Mouse (Mus musculus): ENCODE data around the gene Snx29. TPM values are rescaled to one million over a fixed set of nuclear protein-coding genes. Genes with fewer than 3 reads are reported as not detected.

The Snx29 gene
- polyA plus RNA-seq, 1 experiment: 4.9 TPM

DNA sequence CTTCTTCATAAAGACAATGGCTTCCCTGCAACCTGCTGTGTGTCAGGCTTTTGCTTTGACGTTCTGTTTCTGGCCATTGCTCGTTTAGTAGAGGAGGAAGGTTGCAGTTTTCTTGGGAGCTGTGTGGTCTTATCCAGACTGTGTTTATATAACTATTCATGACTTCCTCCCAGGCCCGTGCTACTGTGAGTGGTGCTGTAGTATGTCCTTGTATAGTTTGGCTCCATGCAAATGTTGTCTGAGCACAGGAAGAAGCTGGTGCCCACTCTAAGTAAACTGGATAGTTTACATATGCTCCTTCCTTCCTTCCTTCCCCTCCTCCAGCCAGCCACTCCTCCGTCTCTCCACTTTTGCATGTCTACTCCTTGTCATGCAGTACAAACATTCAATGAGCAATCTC, 323.0 kb downstream of the Snx29 start:
- TF ChIP-seq CTCF (IDR thresholded peaks at IDR 0.05; ENCODE audit: borderline replicate concordance, insufficient read depth, low read length) (no peak), POLR2A (IDR thresholded peaks at IDR 0.05; ENCODE audit: low read depth, low read length) (no peak)
- Histone ChIP-seq H3K4me1 (ENCODE audit: control insufficient read depth, insufficient read depth, low read length) (no peaks in the 10 kb centered on the region), H3K27ac (ENCODE audit: insufficient read depth, low read length) (no peak overlapping the region), H3K4me3 (ENCODE audit: insufficient read depth, low read length) (no peak overlapping the region)

GRCm38 (mm10) chr16:11646745-11647289, 324.1 kb downstream of the Snx29 start:
- TF ChIP-seq POLR2A (IDR thresholded peaks at IDR 0.05; ENCODE audit: low read depth, low read length) (no peak), CTCF (IDR thresholded peaks at IDR 0.05; ENCODE audit: borderline replicate concordance, insufficient read depth, low read length) (no peak)
- Histone ChIP-seq H3K27ac (ENCODE audit: insufficient read depth, low read length) (no peak overlapping the region), H3K4me3 (ENCODE audit: insufficient read depth, low read length) (no peak overlapping the region), H3K4me1 (ENCODE audit: control insufficient read depth, insufficient read depth, low read length) (no peaks in the 10 kb centered on the region)

DNA sequence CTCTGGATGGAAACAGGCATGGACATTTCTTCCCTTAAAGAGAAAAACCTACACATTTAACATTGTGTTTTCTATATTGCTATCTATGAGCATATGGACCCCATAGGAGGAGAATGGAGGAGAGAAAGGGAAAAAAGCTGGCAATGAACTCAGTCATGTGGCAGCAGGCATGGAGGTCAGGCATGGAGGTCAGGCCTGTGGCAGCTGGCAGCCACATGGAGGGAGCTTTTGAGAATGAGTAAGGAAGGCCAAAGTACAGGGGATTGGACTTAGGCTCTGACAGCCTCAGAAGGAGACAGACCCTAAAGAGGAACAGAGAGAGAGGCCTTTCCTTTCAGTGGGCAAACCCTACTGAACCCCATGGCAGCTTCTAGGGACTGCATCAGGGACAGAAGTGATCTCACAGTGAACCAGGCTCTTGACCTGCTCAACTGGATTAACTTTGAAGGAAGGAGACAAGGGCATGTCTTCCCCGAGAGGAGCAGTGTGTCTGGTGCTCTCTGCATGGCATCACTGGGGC, 325.5 kb downstream of the Snx29 start:
- no peak overlapping the region for H3K4me3 ChIP-seq (ENCODE audit: insufficient read depth, low read length)
- no peaks in the 10 kb centered on the region for H3K4me1 ChIP-seq (ENCODE audit: control insufficient read depth, insufficient read depth, low read length)
- no peak for TF ChIP-seq POLR2A (IDR thresholded peaks at IDR 0.05; ENCODE audit: low read depth, low read length)
- no peak for TF ChIP-seq CTCF (IDR thresholded peaks at IDR 0.05; ENCODE audit: borderline replicate concordance, insufficient read depth, low read length)
- no peak overlapping the region for H3K27ac ChIP-seq (ENCODE audit: insufficient read depth, low read length)

DNA sequence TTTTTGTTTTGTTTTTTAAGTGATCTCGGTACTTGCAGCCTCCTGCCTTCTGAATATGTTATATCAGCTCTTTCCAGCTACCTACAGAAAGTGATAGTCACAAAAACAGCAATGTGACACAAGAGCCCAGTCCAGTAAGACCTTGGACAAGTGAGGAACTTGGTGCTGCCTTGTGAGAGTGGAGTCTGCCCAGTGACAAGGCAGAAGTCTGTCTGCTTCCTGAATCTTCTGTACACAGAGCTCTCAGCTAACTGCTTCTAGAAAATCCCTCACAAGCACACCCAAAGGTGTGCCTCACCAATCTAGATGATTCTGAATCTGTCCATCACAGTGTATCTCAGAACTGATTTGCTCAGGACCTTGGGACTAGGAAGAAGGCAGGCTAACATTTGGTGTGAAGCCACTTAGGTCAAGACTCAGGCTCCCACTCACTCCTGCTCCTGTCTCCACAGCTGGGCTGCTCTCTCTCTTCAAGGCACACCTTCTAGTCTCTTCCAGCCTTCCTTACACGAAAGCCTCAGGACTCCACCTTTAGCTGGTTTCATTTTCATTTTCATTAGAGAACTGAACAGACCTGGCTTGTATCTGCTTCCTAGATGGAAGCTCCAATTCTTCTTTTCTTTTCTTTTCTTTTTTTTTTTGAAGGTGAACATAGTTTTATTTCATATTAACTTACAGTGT, 330.1 kb downstream of the Snx29 start:
- Histone ChIP-seq H3K27ac (ENCODE audit: insufficient read depth, low read length) (no peak overlapping the region), H3K4me1 (ENCODE audit: control insufficient read depth, insufficient read depth, low read length) (no peaks in the 10 kb centered on the region), H3K4me3 (ENCODE audit: insufficient read depth, low read length) (no peak overlapping the region)
- TF ChIP-seq CTCF (IDR thresholded peaks at IDR 0.05; ENCODE audit: borderline replicate concordance, insufficient read depth, low read length): no peak
- TF ChIP-seq POLR2A (IDR thresholded peaks at IDR 0.05; ENCODE audit: low read depth, low read length): no peak

- Histone ChIP-seq H3K27ac (ENCODE audit: insufficient read depth, low read length) (no peak overlapping the region), H3K4me1 (ENCODE audit: control insufficient read depth, insufficient read depth, low read length) (no peaks in the 10 kb centered on the region), H3K4me3 (ENCODE audit: insufficient read depth, low read length) (no peak overlapping the region)
- TF ChIP-seq POLR2A (IDR thresholded peaks at IDR 0.05; ENCODE audit: low read depth, low read length): no peak
- no peak for TF ChIP-seq CTCF (IDR thresholded peaks at IDR 0.05; ENCODE audit: borderline replicate concordance, insufficient read depth, low read length)
Observed at GRCm38 (mm10) chr16:11655893-11656292, 333.2 kb downstream of the Snx29 start.

GRCm38 (mm10) chr16:11657111-11657510, 334.4 kb downstream of the Snx29 start:
- TF ChIP-seq CTCF (IDR thresholded peaks at IDR 0.05; ENCODE audit: borderline replicate concordance, insufficient read depth, low read length) (no peak), POLR2A (IDR thresholded peaks at IDR 0.05; ENCODE audit: low read depth, low read length) (no peak)
- no peak overlapping the region for H3K27ac ChIP-seq (ENCODE audit: insufficient read depth, low read length)
- no peak overlapping the region for H3K4me3 ChIP-seq (ENCODE audit: insufficient read depth, low read length)
- H3K4me1 ChIP-seq (ENCODE audit: control insufficient read depth, insufficient read depth, low read length): no peaks in the 10 kb centered on the region

- TF ChIP-seq CTCF (IDR thresholded peaks at IDR 0.05; ENCODE audit: borderline replicate concordance, insufficient read depth, low read length) (no peak), POLR2A (IDR thresholded peaks at IDR 0.05; ENCODE audit: low read depth, low read length) (no peak)
- H3K27ac ChIP-seq (ENCODE audit: insufficient read depth, low read length): no peak overlapping the region
- H3K4me3 ChIP-seq (ENCODE audit: insufficient read depth, low read length): no peak overlapping the region
- no peaks in the 10 kb centered on the region for H3K4me1 ChIP-seq (ENCODE audit: control insufficient read depth, insufficient read depth, low read length)
Observed at GRCm38 (mm10) chr16:11659111-11659720, 336.5 kb downstream of the Snx29 start.

GRCm38 (mm10) chr16:11664896-11665705, 342.4 kb downstream of the Snx29 start:
- H3K4me1 ChIP-seq (ENCODE audit: control insufficient read depth, insufficient read depth, low read length): no peaks in the 10 kb centered on the region
- no peak overlapping the region for H3K27ac ChIP-seq (ENCODE audit: insufficient read depth, low read length)
- TF ChIP-seq CTCF (IDR thresholded peaks at IDR 0.05; ENCODE audit: borderline replicate concordance, insufficient read depth, low read length): no peak
- TF ChIP-seq POLR2A (IDR thresholded peaks at IDR 0.05; ENCODE audit: low read depth, low read length): no peak
- H3K4me3 ChIP-seq (ENCODE audit: insufficient read depth, low read length): no peak overlapping the region

GRCm38 (mm10) chr16:11665869-11666268, 343.2 kb downstream of the Snx29 start:
- H3K27ac ChIP-seq (ENCODE audit: insufficient read depth, low read length): no peak overlapping the region
- TF ChIP-seq POLR2A (IDR thresholded peaks at IDR 0.05; ENCODE audit: low read depth, low read length) (no peak), CTCF (IDR thresholded peaks at IDR 0.05; ENCODE audit: borderline replicate concordance, insufficient read depth, low read length) (no peak)
- H3K4me1 ChIP-seq (ENCODE audit: control insufficient read depth, insufficient read depth, low read length): no peaks in the 10 kb centered on the region
- H3K4me3 ChIP-seq (ENCODE audit: insufficient read depth, low read length): no peak overlapping the region

Data from embryonic fibroblast, embryonic 13.5 days (primary cell).